Mouse (Mus musculus) cerebellum, adult 8-10 months (tissue): ENCODE data around the gene Snx8.

Experiments used
- DNase-seq: peaks from one replicate; pipeline ENCODE4 v3.0.0; 2022

Gene Snx8

GRCm38 (mm10) chr5:140342880-140343279 lies 46.2 kb downstream of the Snx8 start:
- no peak for DNase-seq

GRCm38 (mm10) chr5:140339836-140340235 lies 49.2 kb downstream of the Snx8 start:
- no peak for DNase-seq

- no peak for DNase-seq
Observed at GRCm38 (mm10) chr5:140338779-140339178, 50.3 kb downstream of the Snx8 start.

- DNase-seq: peak; percentile 25
Observed at GRCm38 (mm10) chr5:140336680-140337079, 52.4 kb downstream of the Snx8 start.

GRCm38 (mm10) chr5:140333631-140334030 lies 55.4 kb downstream of the Snx8 start:
- no peak for DNase-seq

GRCm38 (mm10) chr5:140332519-140332918 lies 56.5 kb downstream of the Snx8 start:
- no peak for DNase-seq

- DNase-seq: peak; percentile 76
Observed at GRCm38 (mm10) chr5:140331615-140332512, 57.2 kb downstream of the Snx8 start, which contains the start of gene Mrm2. Mrm2 (minus strand) TSS chr5:140331898.

- no peak for DNase-seq
Observed at GRCm38 (mm10) chr5:140324058-140324457, 65.0 kb downstream of the Snx8 start.

- DNase-seq: no peak
Observed at GRCm38 (mm10) chr5:140321756-140322575, 67.1 kb downstream of the Snx8 start.

GRCm38 (mm10) chr5:140321042-140321755 lies 67.9 kb downstream of the Snx8 start, which contains the start of the genes Mad1l1 and Nudt1:
Mad1l1 (minus strand) TSS chr5:140321552.
Nudt1 (plus strand) TSS chr5:140321656.
- DNase-seq: peak; percentile 90

- no peak for DNase-seq
Observed at GRCm38 (mm10) chr5:140316716-140317115, 72.3 kb downstream of the Snx8 start.

GRCm38 (mm10) chr5:140307602-140308001 lies 81.5 kb downstream of the Snx8 start:
- no peak for DNase-seq

GRCm38 (mm10) chr5:140306016-140306415 lies 83.0 kb downstream of the Snx8 start:
- no peak for DNase-seq

- no peak for DNase-seq
Observed at GRCm38 (mm10) chr5:140298291-140298690, 90.8 kb downstream of the Snx8 start.

- peak; percentile 33 for DNase-seq
Observed at GRCm38 (mm10) chr5:140292152-140292551, 96.9 kb downstream of the Snx8 start.
